Mouse (Mus musculus): ENCODE measurements at regions not wholly inside any gene's neighbourhood (a gene's known extent, or its start where the extent isn't known, plus 50 kb on each side); places are given as distances from the start of the nearest gene placed in this dataset.
A peak's percentile ranks its signal among the peaks of the same experiment; 100 is the strongest.

DNA sequence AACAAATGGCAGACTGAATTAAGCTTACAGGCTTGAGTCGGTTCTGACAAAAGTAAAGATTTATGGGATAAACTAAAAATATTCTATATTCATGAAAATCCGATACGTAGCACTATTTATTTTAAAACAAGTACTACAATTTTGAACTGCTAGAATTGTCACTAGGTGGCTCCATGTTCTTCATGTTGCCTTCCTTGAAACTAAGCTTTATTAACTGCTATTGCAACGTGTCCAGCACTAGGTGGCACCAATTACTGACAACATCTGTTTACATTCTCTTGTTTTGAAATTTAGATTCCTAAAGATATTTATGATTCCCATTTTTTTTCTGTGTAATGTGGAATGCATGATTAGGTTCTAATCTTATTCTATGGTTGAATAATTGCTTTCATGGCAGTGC, 60.1 kb downstream of the Fam47c start:
- DNase-seq (ENCODE audit: low spot score in 2 of 2): peak in 1 of 2 experiments; percentile 15
